Mouse (Mus musculus): ENCODE results near the gene Fkbp1b. TPM values are rescaled to one million over a fixed set of nuclear protein-coding genes. Genes with fewer than 3 reads are reported as not detected.
"Not testable (repeated sequence)": the region's sequence is repeated elsewhere in the genome, so short reads cannot be mapped to it uniquely, and the experiment has no call there.

The Fkbp1b gene
- polyA plus RNA-seq, 1 experiment = 7.3 TPM

DNA sequence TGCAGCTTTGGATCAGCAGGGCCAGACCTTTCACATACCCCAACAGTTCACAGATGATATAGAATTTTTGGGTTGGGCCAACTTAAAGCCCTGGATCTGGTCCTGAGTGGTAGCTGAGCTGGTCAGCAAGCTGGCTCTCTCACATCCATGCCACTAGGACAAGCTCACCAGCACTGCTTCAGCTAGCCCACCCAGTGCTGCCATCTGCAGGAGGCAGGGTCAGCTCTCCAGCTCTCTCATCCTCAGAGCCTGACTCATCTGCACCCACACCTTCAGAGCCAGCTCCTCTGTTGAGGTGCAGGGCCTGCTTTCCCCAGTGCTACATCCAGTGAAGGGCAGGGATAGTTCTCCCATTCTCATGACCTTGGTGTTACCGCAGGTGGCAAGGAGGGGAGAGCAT lies 47.7 kb downstream of the Fkbp1b start:
- TF ChIP-seq USF1 (IDR thresholded peaks at IDR 0.05; ENCODE audit: low read depth) = no peak
- no peak for TF ChIP-seq REST (IDR thresholded peaks at IDR 0.05; ENCODE audit: insufficient read depth, insufficient read length)
- no peak for TF ChIP-seq MYOG (IDR thresholded peaks at IDR 0.05; ENCODE audit: control insufficient read depth in 1 of 3, insufficient read depth in 1 of 3, insufficient read length in 2 of 3, low read depth in 2 of 3)
- no peak for TF ChIP-seq TCF12 (IDR thresholded peaks at IDR 0.05; ENCODE audit: insufficient read depth, poor library complexity, severe bottlenecking)
- TF ChIP-seq MAX (IDR thresholded peaks at IDR 0.05; ENCODE audit: low read depth) = no peak
- TF ChIP-seq TCF3 (IDR thresholded peaks at IDR 0.05; ENCODE audit: insufficient read length, low read depth) = no peak
- TF ChIP-seq SRF (IDR thresholded peaks at IDR 0.05; ENCODE audit: control insufficient read depth, insufficient read length, low read depth) = no peak
- no peak for TF ChIP-seq MYOD1 (IDR thresholded peaks at IDR 0.05; ENCODE audit: control insufficient read depth in 1 of 3, insufficient read length in 2 of 3, low read depth in 2 of 3)
- TF ChIP-seq CEBPB (IDR thresholded peaks at IDR 0.05; ENCODE audit: insufficient read depth, poor library complexity, severe bottlenecking) = no peak
- TF ChIP-seq POLR2AphosphoS2 (IDR thresholded peaks at IDR 0.05; ENCODE audit: insufficient read length, low read depth) = no peak
- no peak for TF ChIP-seq POLR2A (IDR thresholded peaks at IDR 0.05; ENCODE audit: insufficient read length, low read depth)
- no peak overlapping the region for H3ac ChIP-seq (ENCODE audit: control insufficient read depth, insufficient read length)
- H3K4me3 ChIP-seq = no peak overlapping the region
- no peaks in the 10 kb centered on the region for H3K36me3 ChIP-seq (ENCODE audit: control insufficient read depth, insufficient read depth)
- no peak overlapping the region for H3K4me2 ChIP-seq (ENCODE audit: low read depth)
- H3K79me2 ChIP-seq (ENCODE audit: control insufficient read depth, insufficient read depth) = no peaks in the 10 kb centered on the region
- H3K27me3 ChIP-seq (ENCODE audit: control insufficient read depth, insufficient read depth, insufficient read length) = no peaks in the 10 kb centered on the region

GRCm38 (mm10) chr12:4788128-4788527 lies 53.3 kb downstream of the Fkbp1b start:
- H3ac ChIP-seq (ENCODE audit: control insufficient read depth, insufficient read length) = not testable (repeated sequence)

DNA sequence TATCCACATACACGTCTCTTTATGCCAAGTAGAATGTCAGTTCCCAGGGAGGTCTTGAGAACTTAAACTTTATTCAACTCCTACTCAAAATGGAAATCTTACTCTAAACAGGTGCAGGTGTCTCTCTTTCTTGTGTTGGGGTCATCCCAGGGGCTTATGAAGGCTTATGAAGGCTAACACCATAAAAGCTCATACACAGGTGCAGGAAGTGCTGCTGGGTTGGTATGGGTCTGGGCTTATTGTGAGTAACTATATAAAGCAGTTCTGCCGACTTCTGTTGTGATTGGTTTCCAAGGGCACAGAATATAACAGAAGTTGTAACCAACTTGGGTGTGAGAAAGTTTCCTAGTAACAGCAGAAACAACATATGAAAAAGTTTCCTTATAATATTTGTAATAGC lies 56.9 kb downstream of the Fkbp1b start:
- H3K4me2 ChIP-seq (ENCODE audit: low read depth) = no peak overlapping the region
- H3K36me3 ChIP-seq (ENCODE audit: control insufficient read depth, insufficient read depth) = no peaks in the 10 kb centered on the region
- no peaks in the 10 kb centered on the region for H3K27me3 ChIP-seq (ENCODE audit: control insufficient read depth, insufficient read depth, insufficient read length)
- no peak overlapping the region for H3ac ChIP-seq (ENCODE audit: control insufficient read depth, insufficient read length)
- no peaks in the 10 kb centered on the region for H3K79me2 ChIP-seq (ENCODE audit: control insufficient read depth, insufficient read depth)
- H3K4me3 ChIP-seq = no peak overlapping the region
- no peak for TF ChIP-seq REST (IDR thresholded peaks at IDR 0.05; ENCODE audit: insufficient read depth, insufficient read length)
- no peak for TF ChIP-seq TCF12 (IDR thresholded peaks at IDR 0.05; ENCODE audit: insufficient read depth, poor library complexity, severe bottlenecking)

More at GRCm38 (mm10) chr12:4788128-4788527, 53.3 kb downstream of the Fkbp1b start:
- not testable (repeated sequence) for H3K36me3 ChIP-seq (ENCODE audit: control insufficient read depth, insufficient read depth); H3K4me3 ChIP-seq; H3K4me2 ChIP-seq (ENCODE audit: low read depth); H3K79me2 ChIP-seq (ENCODE audit: control insufficient read depth, insufficient read depth); H3K27me3 ChIP-seq (ENCODE audit: control insufficient read depth, insufficient read depth, insufficient read length)

GRCm38 (mm10) chr12:4783598-4783997 lies 57.8 kb downstream of the Fkbp1b start:
- H3K4me3 ChIP-seq = no peak overlapping the region
- H3K79me2 ChIP-seq (ENCODE audit: control insufficient read depth, insufficient read depth) = no peaks in the 10 kb centered on the region
- H3K4me2 ChIP-seq (ENCODE audit: low read depth) = no peak overlapping the region
- no peak overlapping the region for H3ac ChIP-seq (ENCODE audit: control insufficient read depth, insufficient read length)
- no peaks in the 10 kb centered on the region for H3K36me3 ChIP-seq (ENCODE audit: control insufficient read depth, insufficient read depth)
- H3K27me3 ChIP-seq (ENCODE audit: control insufficient read depth, insufficient read depth, insufficient read length) = no peaks in the 10 kb centered on the region
- TF ChIP-seq SRF (IDR thresholded peaks at IDR 0.05; ENCODE audit: control insufficient read depth, insufficient read length, low read depth) = no peak
- no peak for TF ChIP-seq MYOG (IDR thresholded peaks at IDR 0.05; ENCODE audit: control insufficient read depth in 1 of 3, insufficient read depth in 1 of 3, insufficient read length in 2 of 3, low read depth in 2 of 3)
- TF ChIP-seq REST (IDR thresholded peaks at IDR 0.05; ENCODE audit: insufficient read depth, insufficient read length) = no peak
- no peak for TF ChIP-seq POLR2AphosphoS2 (IDR thresholded peaks at IDR 0.05; ENCODE audit: insufficient read length, low read depth)
- no peak for TF ChIP-seq POLR2A (IDR thresholded peaks at IDR 0.05; ENCODE audit: insufficient read length, low read depth)
- TF ChIP-seq MAX (IDR thresholded peaks at IDR 0.05; ENCODE audit: low read depth) = no peak
- TF ChIP-seq TCF12 (IDR thresholded peaks at IDR 0.05; ENCODE audit: insufficient read depth, poor library complexity, severe bottlenecking) = no peak
- TF ChIP-seq CEBPB (IDR thresholded peaks at IDR 0.05; ENCODE audit: insufficient read depth, poor library complexity, severe bottlenecking) = no peak
- TF ChIP-seq MYOD1 (IDR thresholded peaks at IDR 0.05; ENCODE audit: control insufficient read depth in 1 of 3, insufficient read length in 2 of 3, low read depth in 2 of 3) = no peak
- no peak for TF ChIP-seq E2F4 (IDR thresholded peaks at IDR 0.05; ENCODE audit: insufficient read depth)
- TF ChIP-seq TCF3 (IDR thresholded peaks at IDR 0.05; ENCODE audit: insufficient read length, low read depth) = no peak
- TF ChIP-seq USF1 (IDR thresholded peaks at IDR 0.05; ENCODE audit: low read depth) = no peak

Other genes with a start within 250 kb of the Fkbp1b start
- gene Itsn2, start 249.0 kb downstream of the Fkbp1b start, polyA plus RNA-seq (2012; fragmentation: generic; extraction: Trizol) = 8.4 TPM
- not detected for gene Gm3625, start 248.7 kb downstream of the Fkbp1b start, polyA plus RNA-seq (2012; fragmentation: generic; extraction: Trizol)
- not detected for gene Fam228a, start 103.2 kb downstream of the Fkbp1b start, polyA plus RNA-seq (2012; fragmentation: generic; extraction: Trizol)
- 0.02 TPM for gene Pfn4, start 72.6 kb downstream of the Fkbp1b start, polyA plus RNA-seq (2012; fragmentation: generic; extraction: Trizol)
- 0.07 TPM for gene Fam228b, start 72.3 kb downstream of the Fkbp1b start, polyA plus RNA-seq (2012; fragmentation: generic; extraction: Trizol)
- gene Sf3b6, start 24.0 kb downstream of the Fkbp1b start, polyA plus RNA-seq (2012; fragmentation: generic; extraction: Trizol) = 100.0 TPM
- gene Wdcp, start 1.7 kb upstream of the Fkbp1b start, polyA plus RNA-seq (2012; fragmentation: generic; extraction: Trizol) = 8.3 TPM
- gene Mfsd2b, start 32.8 kb upstream of the Fkbp1b start, polyA plus RNA-seq (2012; fragmentation: generic; extraction: Trizol) = 0.07 TPM
- 4.9 TPM for gene Ubxn2a, start 66.1 kb upstream of the Fkbp1b start, polyA plus RNA-seq (2012; fragmentation: generic; extraction: Trizol)
- gene Atad2b, start 75.8 kb upstream of the Fkbp1b start, polyA plus RNA-seq (2012; fragmentation: generic; extraction: Trizol) = 3.7 TPM

Data from myocyte (in vitro differentiated cells).